20 mouse cellular contexts compared by ENCODE assay signal in genomic region chr12:86950961-86951360, GRCm38 (mm10). TPM values are rescaled to one million over a fixed set of nuclear protein-coding genes. Genes with fewer than 3 reads are reported as not detected.
DNase-seq lines count a peak whose midpoint lies in the region; ATAC-seq and TF ChIP-seq lines count a peak whose summit lies in the region.
"Had no signal": no experiment of that assay in that cellular context is flagged by ENCODE, and none has a peak within 500 bp of the region (broad histone marks: within the 10 kb centered on the region; RNA-seq: fewer than 3 reads in every experiment).

No protein-coding gene starts in this region.

- WGBS in forebrain, embryonic 13.5 days, result 92% methylated on average over 3 of the region's 3 CpGs
- 94% methylated on average over 3 of the region's 3 CpGs for WGBS in forebrain, embryonic 11.5 days
- 90% methylated on average over 3 of the region's 3 CpGs for WGBS in lung, postnatal 0 days
- 92% methylated on average over 3 of the region's 3 CpGs for WGBS in small intestine, adult 2 months

- H3K27ac ChIP-seq in forebrain, embryonic 13.5 days, result 0 out of 2 replicates have a peak overlapping the region, but pooled peaks have one; percentile 44
- H3K27ac ChIP-seq in forebrain, embryonic 11.5 days (ENCODE audit: low read depth, low read length), result no peak overlapping the region
- no peak overlapping the region for H3K27ac ChIP-seq in lung, postnatal 0 days (ENCODE audit: low read length)
- peak overlapping the region; percentile 67 for H3K27ac ChIP-seq in small intestine, adult 2 months (ENCODE audit: insufficient read depth, low read depth, low read length)
- H3K27ac ChIP-seq: heart, embryonic 10.5 days; hindbrain, embryonic 13.5 days; limb, embryonic 10.5 days; liver, embryonic 15.5 days had no signal

- H3K9me3 ChIP-seq in forebrain, embryonic 13.5 days (replicated peaks), result no peaks in the 10 kb centered on the region
- H3K9me3 ChIP-seq in forebrain, embryonic 11.5 days (ENCODE audit: control insufficient read depth, low read length), result no peaks in the 10 kb centered on the region
- no peaks in the 10 kb centered on the region for H3K9me3 ChIP-seq in lung, postnatal 0 days (ENCODE audit: low read length)
- H3K9me3 ChIP-seq: heart, embryonic 10.5 days; hindbrain, embryonic 13.5 days; limb, embryonic 10.5 days; liver, embryonic 15.5 days; midbrain, embryonic 13.5 days had no signal

- no peak overlapping the region for H3K9ac ChIP-seq in forebrain, embryonic 13.5 days
- no peak overlapping the region for H3K9ac ChIP-seq in forebrain, embryonic 11.5 days (ENCODE audit: low read length)
- H3K9ac ChIP-seq in lung, postnatal 0 days (replicated peaks; ENCODE audit: low read depth), result no peak overlapping the region
- H3K9ac ChIP-seq: liver, embryonic 15.5 days had no signal

- H3K4me3 ChIP-seq in forebrain, embryonic 13.5 days, result no peak overlapping the region
- H3K4me3 ChIP-seq in forebrain, embryonic 11.5 days (ENCODE audit: low read depth, low read length), result no peak overlapping the region
- H3K4me3 ChIP-seq in lung, postnatal 0 days (ENCODE audit: low read depth, low read length), result no peak overlapping the region
- H3K4me3 ChIP-seq in small intestine, adult 2 months (ENCODE audit: low read depth, low read length), result no peak overlapping the region
- H3K4me3 ChIP-seq: heart, embryonic 10.5 days; hindbrain, embryonic 13.5 days; limb, embryonic 10.5 days; liver, embryonic 15.5 days; midbrain, embryonic 13.5 days; myocyte had no signal

- H3K4me2 ChIP-seq in forebrain, embryonic 13.5 days, result no peak overlapping the region
- no peak overlapping the region for H3K4me2 ChIP-seq in forebrain, embryonic 11.5 days (ENCODE audit: low read depth, low read length, severe bottlenecking)
- H3K4me2 ChIP-seq in lung, postnatal 0 days (replicated peaks; ENCODE audit: low read depth, low read length), result no peak overlapping the region

- no peak for TF ChIP-seq EP300 in lung, postnatal 0 days (IDR thresholded peaks at IDR 0.05)

- no peak for TF ChIP-seq POLR2A in small intestine, adult 2 months (IDR thresholded peaks at IDR 0.05; ENCODE audit: low read depth, low read length)

- no peak for DNase-seq in forebrain, embryonic 11.5 days (ENCODE audit: low spot score)
- peak; percentile 48 for DNase-seq in lung, postnatal 0 days (ENCODE audit: low spot score)
- no peak for DNase-seq in lung, postnatal 14 days
- DNase-seq in NIH3T3 (ENCODE audit: low read depth), result peak; percentile 28
- DNase-seq in yolk sac, embryonic 10.5 days (ENCODE audit: low spot score), result no peak
- DNase-seq: adrenal gland, postnatal 14 days; embryo, embryonic 11 days; gastrocnemius, postnatal 14 days; heart, postnatal 10 days; kidney, postnatal 10 days; right cerebral cortex, adult 18-20 months had no signal

- H3K27me3 ChIP-seq in forebrain, embryonic 13.5 days, result no peaks in the 10 kb centered on the region
- no peaks in the 10 kb centered on the region for H3K27me3 ChIP-seq in forebrain, embryonic 11.5 days (ENCODE audit: control insufficient read depth, insufficient read depth, low read length)
- no peaks in the 10 kb centered on the region for H3K27me3 ChIP-seq in lung, postnatal 0 days (replicated peaks; ENCODE audit: insufficient read depth, low read length)
- H3K27me3 ChIP-seq in small intestine, adult 2 months (ENCODE audit: control insufficient read depth, insufficient read depth, low read length), result no peaks in the 10 kb centered on the region
- H3K27me3 ChIP-seq: hindbrain, embryonic 13.5 days; liver, embryonic 15.5 days; midbrain, embryonic 13.5 days had no signal

- peaks cover 31% of the 10 kb centered on the region for H3K36me3 ChIP-seq in forebrain, embryonic 13.5 days (ENCODE audit: poor library complexity, severe bottlenecking)
- peaks cover 4% of the 10 kb centered on the region for H3K36me3 ChIP-seq in forebrain, embryonic 11.5 days (ENCODE audit: control insufficient read depth, insufficient read depth, low read length)
- peaks cover 16% of the 10 kb centered on the region; the same call in 1 of the 2 replicates for H3K36me3 ChIP-seq in lung, postnatal 0 days (ENCODE audit: insufficient read depth, low read length)
- H3K36me3 ChIP-seq in small intestine, adult 2 months (ENCODE audit: control insufficient read depth, insufficient read depth, low read length), result peaks cover 17% of the 10 kb centered on the region

- no peak for ATAC-seq in forebrain, embryonic 13.5 days
- no peak for ATAC-seq in forebrain, embryonic 11.5 days (replicated peaks; ENCODE audit: low FRiP score)
- ATAC-seq in lung, postnatal 0 days, result no peak
- ATAC-seq: forebrain, embryonic 16.5 days; midbrain, embryonic 13.5 days had no signal

- peaks cover 46% of the 10 kb centered on the region for H3K4me1 ChIP-seq in forebrain, embryonic 13.5 days
- peaks cover 15% of the 10 kb centered on the region for H3K4me1 ChIP-seq in forebrain, embryonic 11.5 days (replicated peaks; ENCODE audit: control insufficient read depth, insufficient read depth, low read length)
- peaks cover 20% of the 10 kb centered on the region; the same call in 1 of the 2 replicates for H3K4me1 ChIP-seq in lung, postnatal 0 days (ENCODE audit: insufficient read depth, low read depth, low read length)
- H3K4me1 ChIP-seq in small intestine, adult 2 months (ENCODE audit: control insufficient read depth, insufficient read depth, insufficient read length, low read length), result peaks cover 24% of the 10 kb centered on the region

- no peak for TF ChIP-seq CTCF in lung, postnatal 0 days (IDR thresholded peaks at IDR 0.05)
- TF ChIP-seq CTCF in small intestine, adult 2 months (IDR thresholded peaks at IDR 0.05; ENCODE audit: extremely low read depth, insufficient read length, insufficient replicate concordance, low read depth, low read length), result no peak

RNA-seq across cellular contexts. Expression of gene Cipc, which starts 4.1 kb away (rescaled TPM):
- 46.1 and 53.1 TPM in 2 replicates for polyA plus RNA-seq in forebrain, embryonic 13.5 days (2015; fragmentation: Nextera tagmentation; extraction: Ambion mirVana)
- polyA plus RNA-seq in forebrain, embryonic 11.5 days (2014; fragmentation: Nextera tagmentation; extraction: Ambion mirVana), result 46.5 and 48.7 TPM in 2 replicates
- polyA plus RNA-seq in lung, postnatal 0 days (2015; fragmentation: Nextera tagmentation; extraction: Ambion mirVana), result 12.5 and 14.8 TPM in 2 replicates
- polyA plus RNA-seq in small intestine, adult 2 months (2012; rRNA removed), result 7.9 and 16.3 TPM in 2 replicates

RNA-seq across cellular contexts. Expression of gene Zdhhc22, which starts 39.3 kb away (rescaled TPM):
- polyA plus RNA-seq in forebrain, embryonic 13.5 days (2015; fragmentation: Nextera tagmentation; extraction: Ambion mirVana), result 2.3 and 2.7 TPM in 2 replicates
- polyA plus RNA-seq in forebrain, embryonic 11.5 days (2014; fragmentation: Nextera tagmentation; extraction: Ambion mirVana), result 0.15 and 0.17 TPM in 2 replicates
- polyA plus RNA-seq in lung, postnatal 0 days (2015; fragmentation: Nextera tagmentation; extraction: Ambion mirVana), result 0.04 TPM in 1 of 2 replicates, not detected in the other
- polyA plus RNA-seq in small intestine, adult 2 months (2012; rRNA removed), result 0.03 and 0.04 TPM in 2 replicates
- polyA plus RNA-seq: heart, embryonic 10.5 days had no signal

Comparison
In these comparisons a context has a peak if more than half of its experiments do, and no peak if none do; other contexts are left out.
1. H3K27ac ChIP-seq: peak in forebrain, embryonic 13.5 days (single experiment) and small intestine, adult 2 months (single experiment); none in forebrain, embryonic 11.5 days (single experiment) and lung, postnatal 0 days (single experiment).
2. DNase-seq: peak in lung, postnatal 0 days (single experiment) and NIH3T3 (single experiment); none in forebrain, embryonic 11.5 days (single experiment), lung, postnatal 14 days (single experiment) and yolk sac, embryonic 10.5 days (single experiment).